Mouse (Mus musculus): ENCODE data around the gene Prss57.

GRCm38 (mm10) chr10:79806331-79806730 lies 15.6 kb upstream of the Prss57 start:
- no peak for TF ChIP-seq EP300 (IDR thresholded peaks at IDR 0.05; ENCODE audit: low read depth)
- TF ChIP-seq CTCF (IDR thresholded peaks at IDR 0.05; ENCODE audit: low read depth), result no peak

Measured in liver, postnatal 0 days (tissue).